ENCODE assay signal across 19 mouse cellular contexts in genomic region chr7:25290463-25290862, GRCm38 (mm10). TPM values are rescaled to one million over a fixed set of nuclear protein-coding genes. Genes with fewer than 3 reads are reported as not detected.
DNase-seq lines count a peak whose midpoint lies in the region; ATAC-seq and TF ChIP-seq lines count a peak whose summit lies in the region.
"Had no signal": no experiment of that assay in that cellular context is flagged by ENCODE, and none has a peak within 500 bp of the region (broad histone marks: within the 10 kb centered on the region; RNA-seq: fewer than 3 reads in every experiment).

No protein-coding gene starts in this region.

- H3K79me2 ChIP-seq in MEL (ENCODE audit: control insufficient read depth, insufficient read depth, low read length, poor library complexity), result peaks cover 2% of the 10 kb centered on the region; the same call in 1 of the 2 replicates

- WGBS in liver, embryonic 11.5 days, result 100% methylated on average over 1 of the region's 1 CpGs
- WGBS in stomach, embryonic 14.5 days, result 96% methylated on average over 1 of the region's 1 CpGs

- no peak overlapping the region for H3K4me2 ChIP-seq in liver, embryonic 11.5 days
- no peak overlapping the region for H3K4me2 ChIP-seq in stomach, embryonic 14.5 days (replicated peaks; ENCODE audit: low read depth, low read length)
- H3K4me2 ChIP-seq: heart, embryonic 11.5 days; limb, embryonic 12.5 days; lung, embryonic 14.5 days; neural tube, embryonic 13.5 days had no signal

- TF ChIP-seq CTCF in gastrocnemius, adult 2 months (IDR thresholded peaks at IDR 0.05), result no peak
- no peak for TF ChIP-seq CTCF in MEL (IDR thresholded peaks at IDR 0.05 in 2 of 3, conservative IDR thresholded peaks at IDR 0.05 in 1 of 3; ENCODE audit: control insufficient read depth in 1 of 3, insufficient read depth in 1 of 3, low read depth in 2 of 3, low read length in 3 of 3, poor library complexity in 1 of 3, severe bottlenecking in 1 of 3)

- intact Hi-C loops in gastrocnemius, adult 2 months (cut with DNase I), result no loop called here

- H3K4me1 ChIP-seq in liver, embryonic 11.5 days (replicated peaks; ENCODE audit: control insufficient read depth, insufficient read depth, low read length), result peaks cover 3% of the 10 kb centered on the region; the same call in 1 of the 2 replicates
- peaks cover 0 to 12% of the 10 kb centered on the region in 2 experiments; a peak in 2 of 4 replicates for H3K4me1 ChIP-seq in MEL (ENCODE audit: control insufficient read depth in 1 of 2, insufficient read depth in 2 of 2, low read length in 2 of 2)
- 0 out of 2 replicates have a peak, but pooled peaks cover 2% of the 10 kb centered on the region for H3K4me1 ChIP-seq in stomach, embryonic 14.5 days (ENCODE audit: control insufficient read depth, insufficient read depth, low read length)
- H3K4me1 ChIP-seq: limb, embryonic 12.5 days had no signal

- peaks cover 5% of the 10 kb centered on the region; the same call in 1 of the 2 replicates for H3K9me3 ChIP-seq in liver, embryonic 11.5 days (ENCODE audit: control insufficient read depth, low read length)
- H3K9me3 ChIP-seq in MEL (replicated peaks; ENCODE audit: insufficient read depth, low read length), result no peaks in the 10 kb centered on the region
- no peaks in the 10 kb centered on the region for H3K9me3 ChIP-seq in stomach, embryonic 14.5 days (ENCODE audit: control insufficient read depth, low read depth, low read length)
- H3K9me3 ChIP-seq: neural tube, embryonic 13.5 days had no signal

- 0 out of 2 replicates have a peak, but pooled peaks have one; percentile 16 for ATAC-seq in liver, embryonic 11.5 days (replicated peaks; ENCODE audit: low FRiP score)
- ATAC-seq in stomach, embryonic 14.5 days (ENCODE audit: insufficient number of reproducible peaks, insufficient read depth, low FRiP score, low read depth), result 0 out of 2 replicates have a peak, but pooled peaks have one; percentile 17

- no peak for TF ChIP-seq POLR2A in MEL (IDR thresholded peaks at IDR 0.05; ENCODE audit: control insufficient read depth in 1 of 2, insufficient read depth in 1 of 2, low read depth in 1 of 2, low read length in 2 of 2, poor library complexity in 1 of 2)

- H3K36me3 ChIP-seq in liver, embryonic 11.5 days (ENCODE audit: control insufficient read depth, insufficient read depth, low read length), result peaks cover 80% of the 10 kb centered on the region
- peaks cover 7 to 32% of the 10 kb centered on the region in 2 experiments for H3K36me3 ChIP-seq in MEL (ENCODE audit: control insufficient read depth in 1 of 2, insufficient read depth in 2 of 2, low read length in 2 of 2)
- peaks cover 93% of the 10 kb centered on the region for H3K36me3 ChIP-seq in stomach, embryonic 14.5 days (ENCODE audit: control insufficient read depth, insufficient read depth, low read length)

- H3K27ac ChIP-seq in gastrocnemius, adult 2 months, result no peak overlapping the region
- no peak overlapping the region for H3K27ac ChIP-seq in liver, embryonic 11.5 days (ENCODE audit: low read depth, low read length)
- H3K27ac ChIP-seq in MEL (ENCODE audit: control insufficient read depth, low read depth, low read length), result no peak overlapping the region
- H3K27ac ChIP-seq in stomach, embryonic 14.5 days (ENCODE audit: low read length), result peak overlapping the region; percentile 16; the same call in 1 of the 2 replicates
- H3K27ac ChIP-seq: hindbrain, embryonic 10.5 days had no signal

- no peak overlapping the region for H3K9ac ChIP-seq in liver, embryonic 11.5 days (ENCODE audit: low read depth, low read length)
- H3K9ac ChIP-seq in MEL (ENCODE audit: control insufficient read depth, low read depth, low read length, poor library complexity, severe bottlenecking), result no peak overlapping the region
- H3K9ac ChIP-seq in stomach, embryonic 14.5 days (replicated peaks; ENCODE audit: low read depth, low read length), result no peak overlapping the region
- H3K9ac ChIP-seq: limb, embryonic 12.5 days; lung, embryonic 14.5 days; neural tube, embryonic 13.5 days had no signal

- TF ChIP-seq RAD21 in MEL (IDR thresholded peaks at IDR 0.05; ENCODE audit: low read depth, low read length), result no peak

- H3K27me3 ChIP-seq in liver, embryonic 11.5 days (replicated peaks; ENCODE audit: control insufficient read depth, insufficient read depth, low read length), result no peaks in the 10 kb centered on the region
- no peaks in the 10 kb centered on the region for H3K27me3 ChIP-seq in MEL (ENCODE audit: control insufficient read depth in 1 of 2, insufficient read depth in 2 of 2, low read length in 2 of 2)
- H3K27me3 ChIP-seq in stomach, embryonic 14.5 days (ENCODE audit: control insufficient read depth, insufficient read depth, low read length), result no peaks in the 10 kb centered on the region
- H3K27me3 ChIP-seq: limb, embryonic 12.5 days; neural tube, embryonic 13.5 days had no signal

- peak; percentile 12 for DNase-seq in gastrocnemius, adult 2 months
- DNase-seq in gastrocnemius, postnatal 25 days, result no peak
- no peak for DNase-seq in liver, embryonic 11.5 days (ENCODE audit: low spot score)
- no peak for DNase-seq in liver
- no peak for DNase-seq in MEL (ENCODE audit: low read depth, low spot score)
- DNase-seq in cerebellum, postnatal 14 days, result no peak
- DNase-seq: adrenal gland, adult 8-10 months; right cerebral cortex, adult 18-20 months had no signal

- H3K4me3 ChIP-seq in gastrocnemius, adult 2 months, result no peak overlapping the region
- no peak overlapping the region for H3K4me3 ChIP-seq in liver, embryonic 11.5 days (ENCODE audit: low read depth, low read length)
- no peak overlapping the region for H3K4me3 ChIP-seq in MEL (ENCODE audit: control insufficient read depth in 1 of 2, insufficient read depth in 1 of 2, low read depth in 2 of 2, low read length in 2 of 2)
- H3K4me3 ChIP-seq in stomach, embryonic 14.5 days (ENCODE audit: low read depth, low read length), result no peak overlapping the region
- H3K4me3 ChIP-seq: limb, embryonic 12.5 days; neural tube, embryonic 13.5 days had no signal

- TF ChIP-seq EP300 in MEL (IDR thresholded peaks at IDR 0.05; ENCODE audit: low read depth in 1 of 2, low read length in 2 of 2), result no peak

TF ChIP-seq in MEL, 35 proteins besides CTCF, POLR2A, EP300 and RAD21:
- peak; percentile 66; the same call in 1 of the 2 replicates for TF ChIP-seq GATA1 (IDR thresholded peaks at IDR 0.05; ENCODE audit: low read depth, low read length)
- no peak for TF ChIP-seq TCF12 (IDR thresholded peaks at IDR 0.05; ENCODE audit: low read depth, low read length)
- TF ChIP-seq CHD1 (IDR thresholded peaks at IDR 0.05; ENCODE audit: low read depth, low read length), result no peak
- no peak for TF ChIP-seq E2F4 (IDR thresholded peaks at IDR 0.05; ENCODE audit: borderline replicate concordance, low read depth, low read length)
- no peak for TF ChIP-seq UBTF (IDR thresholded peaks at IDR 0.05; ENCODE audit: borderline replicate concordance, insufficient read depth, low read depth, low read length)
- no peak for TF ChIP-seq MXI1 (IDR thresholded peaks at IDR 0.05; ENCODE audit: low read depth, low read length)

RNA-seq across cellular contexts. Expression of gene Pafah1b3, which starts 7.3 kb away (rescaled TPM):
- total RNA-seq in gastrocnemius, adult 2 months (2021), result under 1 TPM; 0.38 to 0.86 TPM
- total RNA-seq in gastrocnemius, postnatal 25 days (2021), result 1 to 10 TPM; 1.4 to 1.5 TPM
- 104 and 106 TPM in 2 replicates for polyA plus RNA-seq in liver, embryonic 11.5 days (2014; fragmentation: Nextera tagmentation; extraction: Ambion mirVana)
- 85.1 and 85.6 TPM in 2 replicates for total RNA-seq in MEL (2012; rRNA removed)
- polyA plus RNA-seq in MEL (2012; ENCODE audit: insufficient read depth in 1 of 2, insufficient read length in 2 of 2, low read depth in 1 of 2, low replicate concordance in 2 of 2, missing spikeins in 1 of 2), result 100 to 1,000 TPM; 110 to 180 TPM
- polyA plus RNA-seq in stomach, embryonic 14.5 days (2014; fragmentation: Nextera tagmentation; extraction: Ambion mirVana), result 274 and 284 TPM in 2 replicates

RNA-seq across cellular contexts. Expression of gene Prr19, which starts 10.7 kb away (rescaled TPM):
- total RNA-seq in gastrocnemius, adult 2 months (2021), result not detected
- total RNA-seq in gastrocnemius, postnatal 25 days (2021), result not detected
- polyA plus RNA-seq in liver, embryonic 11.5 days (2014; fragmentation: Nextera tagmentation; extraction: Ambion mirVana), result 0.32 and 0.68 TPM in 2 replicates
- total RNA-seq in MEL (2012; rRNA removed), result not detected in 2 replicates
- under 1 TPM in 1 of 2 experiments, not detected in 1; 0.11 TPM for polyA plus RNA-seq in MEL (2012; ENCODE audit: insufficient read depth in 1 of 2, insufficient read length in 2 of 2, low read depth in 1 of 2, low replicate concordance in 2 of 2, missing spikeins in 1 of 2)
- 0.76 and 1.1 TPM in 2 replicates for polyA plus RNA-seq in stomach, embryonic 14.5 days (2014; fragmentation: Nextera tagmentation; extraction: Ambion mirVana)
- total RNA-seq: adrenal gland, adult 8-10 months; G1E; gastrocnemius, postnatal 14 days; layer of hippocampus, postnatal 25 days; megakaryocyte, adult 5-6 weeks had no signal
- polyA plus RNA-seq: large intestine, adult 2 months had no signal

RNA-seq across cellular contexts. Expression of gene Tmem145, which starts 15.4 kb away (rescaled TPM):
- not detected for total RNA-seq in gastrocnemius, adult 2 months (2021)
- not detected for total RNA-seq in gastrocnemius, postnatal 25 days (2021)
- 0.16 and 0.32 TPM in 2 replicates for polyA plus RNA-seq in liver, embryonic 11.5 days (2014; fragmentation: Nextera tagmentation; extraction: Ambion mirVana)
- total RNA-seq in MEL (2012; rRNA removed), result not detected in 2 replicates
- not detected for polyA plus RNA-seq in MEL (2012; ENCODE audit: insufficient read depth in 1 of 2, insufficient read length in 2 of 2, low read depth in 1 of 2, low replicate concordance in 2 of 2, missing spikeins in 1 of 2)
- 1.9 and 2.0 TPM in 2 replicates for polyA plus RNA-seq in stomach, embryonic 14.5 days (2014; fragmentation: Nextera tagmentation; extraction: Ambion mirVana)
- total RNA-seq: G1E; gastrocnemius, postnatal 14 days; megakaryocyte, adult 5-6 weeks had no signal
- polyA plus RNA-seq: G1E had no signal

RNA-seq across cellular contexts. Expression of gene Cic, which starts 23.0 kb away (rescaled TPM):
- total RNA-seq in gastrocnemius, adult 2 months (2021), result 10 to 100 TPM; 37.0 to 40.4 TPM
- 10 to 100 TPM; 29.0 to 30.4 TPM for total RNA-seq in gastrocnemius, postnatal 25 days (2021)
- 21.6 and 25.2 TPM in 2 replicates for polyA plus RNA-seq in liver, embryonic 11.5 days (2014; fragmentation: Nextera tagmentation; extraction: Ambion mirVana)
- total RNA-seq in MEL (2012; rRNA removed), result 56.6 and 57.2 TPM in 2 replicates
- polyA plus RNA-seq in MEL (2012; ENCODE audit: insufficient read depth in 1 of 2, insufficient read length in 2 of 2, low read depth in 1 of 2, low replicate concordance in 2 of 2, missing spikeins in 1 of 2), result 100 to 1,000 TPM; 157 TPM
- 51.4 and 54.1 TPM in 2 replicates for polyA plus RNA-seq in stomach, embryonic 14.5 days (2014; fragmentation: Nextera tagmentation; extraction: Ambion mirVana)

RNA-seq across cellular contexts. Expression of gene Megf8, which starts 26.5 kb away (rescaled TPM):
- total RNA-seq in gastrocnemius, adult 2 months (2021), result 10 to 100 TPM; 16.9 to 19.6 TPM
- 10 to 100 TPM; 15.5 to 18.7 TPM for total RNA-seq in gastrocnemius, postnatal 25 days (2021)
- polyA plus RNA-seq in liver, embryonic 11.5 days (2014; fragmentation: Nextera tagmentation; extraction: Ambion mirVana), result 5.1 and 5.5 TPM in 2 replicates
- 12.7 and 13.1 TPM in 2 replicates for total RNA-seq in MEL (2012; rRNA removed)
- polyA plus RNA-seq in MEL (2012; ENCODE audit: insufficient read depth in 1 of 2, insufficient read length in 2 of 2, low read depth in 1 of 2, low replicate concordance in 2 of 2, missing spikeins in 1 of 2), result 10 to 100 TPM in 1 of 2 experiments, not detected in 1; 22.0 TPM
- polyA plus RNA-seq in stomach, embryonic 14.5 days (2014; fragmentation: Nextera tagmentation; extraction: Ambion mirVana), result 12.2 and 13.0 TPM in 2 replicates

Comparison
In these comparisons a context has a peak if more than half of its experiments do, and no peak if none do; other contexts are left out.
1. RNA of gene Pafah1b3, which starts 7.3 kb away (total RNA-seq): 85.1 to 85.6 TPM in MEL; 1.4 to 1.5 TPM in gastrocnemius, postnatal 25 days and 0.38 to 0.86 TPM in gastrocnemius, adult 2 months; every median in the first group is over 10 times any median in the second.